Mouse (Mus musculus) erythroid progenitor cell, adult 5-6 weeks (primary cell): Measurements from ENCODE around the gene Fgf3. TPM values are rescaled to one million over a fixed set of nuclear protein-coding genes. Genes with fewer than 3 reads are reported as not detected.

Source experiments
- ATAC-seq: replicated peaks from 2 replicates; pipeline ENCODE4 v1.8.0; 2016; ENCODE audit warnings: moderate number of reproducible peaks, mild to moderate bottlenecking, moderate TSS enrichment, inconsistent platforms; ENCODE audit not compliant: poor library complexity, low FRiP score, severe bottlenecking
- total RNA-seq, 2 experiments: library from RNA; stranded (forward) in 1 of 2; stranded (reverse) in 1 of 2; fragments of 150-400 nt in 1 of 2; fragments of 186-747, 209-891 nt in 1 of 2; gene quantifications; 2 replicates each; pipeline versions ENCODE4 v1.2.3 to v1.2.4; 2015 to 2017; ENCODE audit warnings: low replicate concordance in 2 of 2

The Fgf3 gene
- 0.36 TPM in 1 of 2 replicates, not detected in the other for total RNA-seq (2015; ENCODE audit: low replicate concordance)
- total RNA-seq (2017; ENCODE audit: low replicate concordance): 1.1 TPM in 1 of 2 replicates, not detected in the other

- no peak for ATAC-seq
Observed at GRCm38 (mm10) chr7:144837891-144838488, at the start of gene Fgf3. Fgf3 (plus strand) TSS chr7:144838083.

- 0 out of 2 replicates have a peak, but pooled peaks have one; percentile 20 for ATAC-seq
Observed at GRCm38 (mm10) chr7:144788631-144789030, 49.3 kb upstream of the Fgf3 start.

- ATAC-seq: no peak
Observed at GRCm38 (mm10) chr7:144789601-144790556, 48.0 kb upstream of the Fgf3 start.

- ATAC-seq: no peak
Observed at GRCm38 (mm10) chr7:144791426-144791825, 46.5 kb upstream of the Fgf3 start.

GRCm38 (mm10) chr7:144793296-144793695, 44.6 kb upstream of the Fgf3 start:
- ATAC-seq: no peak

GRCm38 (mm10) chr7:144795976-144796474, 41.9 kb upstream of the Fgf3 start:
- ATAC-seq: no peak

GRCm38 (mm10) chr7:144796986-144797735, 40.7 kb upstream of the Fgf3 start:
- no peak for ATAC-seq

GRCm38 (mm10) chr7:144798471-144798870, 39.4 kb upstream of the Fgf3 start:
- ATAC-seq: no peak

GRCm38 (mm10) chr7:144807036-144807435, 30.8 kb upstream of the Fgf3 start:
- ATAC-seq: no peak

GRCm38 (mm10) chr7:144807976-144808577, 29.8 kb upstream of the Fgf3 start:
- peak; percentile 62 for ATAC-seq

- no peak for ATAC-seq
Observed at GRCm38 (mm10) chr7:144811521-144811920, 26.4 kb upstream of the Fgf3 start.

GRCm38 (mm10) chr7:144821901-144822300, 16.0 kb upstream of the Fgf3 start:
- no peak for ATAC-seq

- ATAC-seq: no peak
Observed at GRCm38 (mm10) chr7:144823988-144824387, 13.9 kb upstream of the Fgf3 start.

GRCm38 (mm10) chr7:144828369-144828768, 9.5 kb upstream of the Fgf3 start:
- ATAC-seq: no peak

GRCm38 (mm10) chr7:144838522-144839503, 930 bp downstream of the Fgf3 start:
- ATAC-seq: no peak

GRCm38 (mm10) chr7:144846158-144846557, 8.3 kb downstream of the Fgf3 start:
- ATAC-seq: peak; percentile 28; the same call in 1 of the 2 replicates

GRCm38 (mm10) chr7:144847067-144847466, 9.2 kb downstream of the Fgf3 start, which contains the start of gene Fgf4:
Fgf4 (plus strand) TSS chr7:144847367.
- no peak for ATAC-seq

GRCm38 (mm10) chr7:144851321-144851720, 13.4 kb downstream of the Fgf3 start:
- no peak for ATAC-seq
